Mouse (Mus musculus): ENCODE data around the gene Hdac10. TPM values are rescaled to one million over a fixed set of nuclear protein-coding genes. Genes with fewer than 3 reads are reported as not detected.
A peak's percentile ranks its signal among the peaks of the same experiment; 100 is the strongest.

The Hdac10 gene
- polyA plus RNA-seq, 1 experiment from 2014 or later: 14.8 TPM

DNA sequence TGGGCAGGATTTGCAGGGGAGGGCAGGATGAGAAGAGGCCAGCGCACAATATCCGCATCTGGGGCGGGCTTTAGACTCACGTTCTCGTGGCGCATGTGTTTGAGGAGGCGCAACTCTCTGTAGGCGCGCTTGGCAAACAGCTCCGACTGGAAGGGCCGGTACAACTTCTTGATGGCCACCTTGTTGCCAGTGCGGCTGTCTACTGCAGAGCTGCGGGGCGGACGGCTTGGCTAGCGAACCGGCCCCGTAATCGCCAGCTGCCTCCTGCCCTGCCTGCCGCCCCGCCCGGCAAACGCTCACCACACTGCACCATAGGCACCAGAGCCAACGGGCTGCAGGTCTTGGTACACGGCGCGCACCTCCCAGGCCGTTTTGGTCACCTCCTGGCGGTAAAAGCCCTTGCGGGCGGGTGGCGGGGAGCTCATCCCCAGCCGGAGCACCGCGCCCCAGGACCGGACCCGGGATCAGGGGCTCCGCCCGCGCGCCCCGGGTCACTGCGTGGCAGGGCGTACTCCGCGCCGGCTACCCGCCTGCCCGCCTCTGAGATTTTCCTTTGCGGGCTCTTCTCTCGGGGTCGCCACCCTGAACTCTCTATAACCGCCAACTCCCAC lies 11.7 kb upstream of the Hdac10 start:
- TF ChIP-seq CTCF (IDR thresholded peaks at IDR 0.05) (no peak), EP300 (IDR thresholded peaks at IDR 0.05) (no peak)
- Histone ChIP-seq H3K27me3 (replicated peaks; ENCODE audit: insufficient read depth, low read length) (peaks cover 13% of the 10 kb centered on the region; the same call in 1 of the 2 replicates), H3K4me3 (ENCODE audit: low read depth, low read length) (peak overlapping the region; percentile 53), H3K4me2 (replicated peaks; ENCODE audit: low read depth, low read length) (peak overlapping the region; percentile 90), H3K4me1 (ENCODE audit: insufficient read depth, low read depth, low read length) (peaks cover 7% of the 10 kb centered on the region; the same call in 1 of the 2 replicates), H3K27ac (ENCODE audit: low read length) (peak overlapping the region; percentile 51; the same call in 1 of the 2 replicates), H3K9me3 (ENCODE audit: low read length) (no peaks in the 10 kb centered on the region), H3K36me3 (ENCODE audit: insufficient read depth, low read length) (no peaks in the 10 kb centered on the region), H3K9ac (replicated peaks; ENCODE audit: low read depth) (peak overlapping the region; percentile 34)
- ATAC-seq (peak; percentile 53), DNase-seq (ENCODE audit: low spot score) (peak; percentile 36)
- under 1% methylated on average over 51 of the region's 53 CpGs for WGBS

DNA sequence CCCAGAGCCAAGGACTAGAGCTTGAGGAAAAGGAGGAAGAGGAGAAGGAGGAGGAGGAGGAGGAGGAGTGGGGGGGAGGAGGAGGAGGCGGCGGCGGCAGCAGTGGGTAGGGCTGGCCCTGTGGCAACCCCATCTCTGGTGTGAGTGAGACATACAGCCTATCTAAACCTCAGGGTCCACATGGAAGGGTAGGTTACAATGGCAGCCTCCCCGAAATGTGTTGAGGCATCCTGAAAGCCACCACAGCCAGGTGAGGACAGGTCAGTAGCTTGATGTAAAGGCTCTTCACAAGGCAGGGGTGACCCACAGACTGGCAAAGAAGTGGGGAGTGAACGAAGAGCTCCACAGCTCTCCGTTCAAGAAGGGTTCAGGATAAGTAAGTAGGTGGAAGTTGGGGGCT lies 10.0 kb upstream of the Hdac10 start:
- no peak for ATAC-seq
- no peak overlapping the region for H3K4me3 ChIP-seq (ENCODE audit: low read depth, low read length)
- TF ChIP-seq EP300 (IDR thresholded peaks at IDR 0.05) (no peak), CTCF (IDR thresholded peaks at IDR 0.05) (no peak)
- no peaks in the 10 kb centered on the region for H3K9me3 ChIP-seq (ENCODE audit: low read length)
- WGBS: 82% methylated on average over 6 of the region's 6 CpGs
- H3K36me3 ChIP-seq (ENCODE audit: insufficient read depth, low read length): no peaks in the 10 kb centered on the region
- H3K4me1 ChIP-seq (ENCODE audit: insufficient read depth, low read depth, low read length): peaks cover 7% of the 10 kb centered on the region; the same call in 1 of the 2 replicates
- DNase-seq (ENCODE audit: low spot score): no peak
- H3K27me3 ChIP-seq (replicated peaks; ENCODE audit: insufficient read depth, low read length): peaks cover 13% of the 10 kb centered on the region; the same call in 1 of the 2 replicates
- H3K4me2 ChIP-seq (replicated peaks; ENCODE audit: low read depth, low read length): no peak overlapping the region
- H3K27ac ChIP-seq (ENCODE audit: low read length): no peak overlapping the region
- no peak overlapping the region for H3K9ac ChIP-seq (replicated peaks; ENCODE audit: low read depth)

DNA sequence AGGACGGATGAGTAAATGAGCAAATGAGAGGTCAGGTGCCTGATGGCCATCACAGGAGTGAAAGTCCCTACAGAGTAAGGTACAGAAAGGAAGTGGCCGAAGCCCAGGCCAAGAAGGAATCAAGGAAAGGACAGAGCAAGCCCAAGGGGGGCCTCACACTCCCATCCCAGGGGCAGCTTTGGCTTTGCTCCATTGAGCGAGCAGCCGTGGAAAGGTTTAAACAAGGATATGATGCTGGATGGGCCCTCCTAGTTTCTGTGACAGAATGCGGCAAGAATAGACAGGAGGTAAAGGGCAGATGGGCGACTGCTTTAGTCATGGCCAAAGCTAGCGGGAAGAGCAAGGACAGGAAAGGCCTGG lies 9.5 kb upstream of the Hdac10 start:
- H3K27me3 ChIP-seq (replicated peaks; ENCODE audit: insufficient read depth, low read length): peaks cover 13% of the 10 kb centered on the region; the same call in 1 of the 2 replicates
- H3K4me3 ChIP-seq (ENCODE audit: low read depth, low read length): no peak overlapping the region
- WGBS: 82% methylated on average over 7 of the region's 7 CpGs

DNA sequence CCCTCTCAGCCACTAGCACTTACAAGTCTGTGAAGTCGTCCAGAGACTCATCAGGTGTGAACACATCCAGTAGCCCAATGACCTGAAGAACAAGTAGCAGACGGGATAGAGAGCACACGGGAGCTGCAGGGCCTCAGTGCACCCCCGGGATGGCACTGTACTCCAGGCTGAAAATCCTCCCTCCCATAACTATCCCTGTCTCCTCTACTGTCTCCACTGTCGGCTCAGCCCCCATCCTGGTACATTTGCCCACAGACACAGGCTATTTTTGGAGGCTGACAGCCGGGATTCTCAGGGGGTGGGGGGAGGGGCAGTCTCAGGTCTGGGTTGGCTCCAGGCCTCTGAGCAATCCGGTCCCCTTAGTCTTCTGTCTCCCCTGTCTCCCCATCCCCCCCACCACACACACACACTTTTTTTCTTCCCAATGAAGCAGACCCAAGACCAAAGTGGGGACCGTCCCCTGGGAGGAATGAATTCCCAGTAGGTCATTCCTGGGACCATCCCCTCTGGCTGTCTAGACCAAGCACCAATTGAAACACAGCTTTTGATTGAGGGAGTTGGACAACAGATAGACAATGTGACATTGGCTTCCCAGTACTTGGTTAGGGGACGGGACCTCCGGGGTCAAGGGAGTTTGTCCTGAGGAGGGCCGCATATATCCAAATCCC lies 9.0 kb upstream of the Hdac10 start:
- Histone ChIP-seq H3K27ac (ENCODE audit: low read length) (no peak overlapping the region), H3K9me3 (ENCODE audit: low read length) (no peaks in the 10 kb centered on the region), H3K27me3 (replicated peaks; ENCODE audit: insufficient read depth, low read length) (peaks cover 13% of the 10 kb centered on the region; the same call in 1 of the 2 replicates), H3K4me3 (ENCODE audit: low read depth, low read length) (no peak overlapping the region), H3K9ac (replicated peaks; ENCODE audit: low read depth) (no peak overlapping the region), H3K36me3 (ENCODE audit: insufficient read depth, low read length) (no peaks in the 10 kb centered on the region), H3K4me1 (ENCODE audit: insufficient read depth, low read depth, low read length) (peaks cover 7% of the 10 kb centered on the region; the same call in 1 of the 2 replicates), H3K4me2 (replicated peaks; ENCODE audit: low read depth, low read length) (no peak overlapping the region)
- WGBS: 65% methylated on average over 11 of the region's 11 CpGs
- ATAC-seq (no peak), DNase-seq (ENCODE audit: low spot score) (no peak)
- TF ChIP-seq EP300 (IDR thresholded peaks at IDR 0.05) (no peak), CTCF (IDR thresholded peaks at IDR 0.05) (no peak)

More for the DNA sequence above, 9.5 kb upstream of the Hdac10 start:
- ATAC-seq (no peak), DNase-seq (ENCODE audit: low spot score) (no peak)
- Histone ChIP-seq H3K27ac (ENCODE audit: low read length) (no peak overlapping the region), H3K9ac (replicated peaks; ENCODE audit: low read depth) (no peak overlapping the region), H3K36me3 (ENCODE audit: insufficient read depth, low read length) (no peaks in the 10 kb centered on the region), H3K9me3 (ENCODE audit: low read length) (no peaks in the 10 kb centered on the region), H3K4me2 (replicated peaks; ENCODE audit: low read depth, low read length) (no peak overlapping the region), H3K4me1 (ENCODE audit: insufficient read depth, low read depth, low read length) (peaks cover 7% of the 10 kb centered on the region; the same call in 1 of the 2 replicates)
- no peak for TF ChIP-seq EP300 (IDR thresholded peaks at IDR 0.05)
- no peak for TF ChIP-seq CTCF (IDR thresholded peaks at IDR 0.05)

DNA sequence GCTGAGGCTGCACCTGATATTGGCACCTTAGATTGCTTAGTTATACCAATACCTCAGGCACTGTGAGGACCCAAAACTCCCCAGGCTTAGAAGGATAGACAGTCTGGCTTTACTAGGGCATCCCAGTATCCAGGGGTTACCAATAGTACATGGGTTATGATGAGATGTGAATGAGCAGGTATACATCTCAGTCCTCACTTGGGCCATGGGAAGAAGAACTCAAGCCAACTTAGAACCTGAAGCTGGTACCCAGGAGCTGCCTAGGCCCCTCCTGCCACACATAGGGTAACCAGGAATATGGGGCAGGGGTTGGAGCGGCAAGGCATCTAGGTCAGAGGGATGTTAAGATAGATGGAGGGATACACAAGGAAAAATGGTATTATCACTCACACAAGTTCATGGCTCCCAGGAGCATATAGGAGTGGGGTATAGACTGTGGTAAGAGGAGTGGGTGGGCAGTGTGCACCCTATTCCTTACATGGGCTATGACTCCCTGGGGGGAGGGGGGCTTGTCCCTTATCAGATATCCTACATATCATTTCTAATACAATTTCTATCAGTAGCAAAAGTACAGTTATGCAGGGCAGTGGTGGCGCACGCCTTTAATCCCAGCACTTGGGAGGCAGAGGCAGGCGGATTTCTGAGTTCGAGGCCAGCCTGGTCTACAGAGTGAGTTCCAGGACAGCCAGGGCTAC lies 8.1 kb upstream of the Hdac10 start:
- WGBS: 95% methylated on average over 4 of the region's 5 CpGs
- no peak for ATAC-seq

DNA sequence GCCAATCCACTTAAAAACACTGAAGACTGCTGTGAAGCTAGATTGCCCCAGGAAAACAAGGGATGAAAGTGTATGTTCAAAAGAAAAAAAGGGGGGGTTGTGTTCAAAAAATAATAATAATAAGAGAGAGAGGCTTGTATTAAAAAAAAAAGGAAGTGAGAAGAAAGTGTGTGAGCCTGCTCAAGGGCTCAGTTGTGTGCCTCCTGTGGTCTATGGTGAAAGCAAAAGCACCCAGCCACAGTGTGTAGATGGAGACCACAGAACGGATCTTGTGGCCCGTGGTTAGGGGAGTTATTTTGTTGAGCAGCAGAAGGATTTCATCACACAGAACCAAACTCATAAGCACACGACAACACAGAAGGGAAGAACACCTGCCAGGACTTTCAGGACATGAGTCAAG lies 2.8 kb upstream of the Hdac10 start:
- H3K4me1 ChIP-seq (ENCODE audit: insufficient read depth, low read depth, low read length): peaks cover 12% of the 10 kb centered on the region; the same call in 1 of the 2 replicates
- peak; percentile 32 for DNase-seq (ENCODE audit: low spot score)
- H3K9me3 ChIP-seq (ENCODE audit: low read length): no peaks in the 10 kb centered on the region
- H3K27ac ChIP-seq (ENCODE audit: low read length): no peak overlapping the region
- no peak for ATAC-seq
- H3K4me3 ChIP-seq (ENCODE audit: low read depth, low read length): no peak overlapping the region
- no peak for TF ChIP-seq CTCF (IDR thresholded peaks at IDR 0.05)
- TF ChIP-seq EP300 (IDR thresholded peaks at IDR 0.05): no peak
- no peak overlapping the region for H3K4me2 ChIP-seq (replicated peaks; ENCODE audit: low read depth, low read length)
- 87% methylated on average over 3 of the region's 3 CpGs for WGBS
- H3K9ac ChIP-seq (replicated peaks; ENCODE audit: low read depth): no peak overlapping the region
- H3K36me3 ChIP-seq (ENCODE audit: insufficient read depth, low read length): no peaks in the 10 kb centered on the region
- H3K27me3 ChIP-seq (replicated peaks; ENCODE audit: insufficient read depth, low read length): no peaks in the 10 kb centered on the region

More for the DNA sequence above, 8.1 kb upstream of the Hdac10 start:
- Histone ChIP-seq H3K9ac (replicated peaks; ENCODE audit: low read depth) (no peak overlapping the region), H3K4me3 (ENCODE audit: low read depth, low read length) (no peak overlapping the region), H3K4me1 (ENCODE audit: insufficient read depth, low read depth, low read length) (peaks cover 7% of the 10 kb centered on the region; the same call in 1 of the 2 replicates), H3K4me2 (replicated peaks; ENCODE audit: low read depth, low read length) (no peak overlapping the region), H3K36me3 (ENCODE audit: insufficient read depth, low read length) (no peaks in the 10 kb centered on the region), H3K27me3 (replicated peaks; ENCODE audit: insufficient read depth, low read length) (peaks cover 13% of the 10 kb centered on the region; the same call in 1 of the 2 replicates), H3K9me3 (ENCODE audit: low read length) (no peaks in the 10 kb centered on the region), H3K27ac (ENCODE audit: low read length) (no peak overlapping the region)
- TF ChIP-seq EP300 (IDR thresholded peaks at IDR 0.05): no peak
- no peak for TF ChIP-seq CTCF (IDR thresholded peaks at IDR 0.05)
- no peak for DNase-seq (ENCODE audit: low spot score)

Measured in lung, postnatal 0 days (tissue).